Mouse (Mus musculus): ENCODE data around the gene Col1a2. TPM values are rescaled to one million over a fixed set of nuclear protein-coding genes. Genes with fewer than 3 reads are reported as not detected.

The Col1a2 gene
- polyA plus RNA-seq, 1 experiment = 9.0 TPM

- H3K27me3 ChIP-seq (ENCODE audit: control insufficient read depth, insufficient read depth, low read length) = no peaks in the 10 kb centered on the region; the same call in 1 of the 2 replicates
- WGBS = 2% methylated on average over 31 of the region's 31 CpGs
- H3K4me3 ChIP-seq (replicated peaks; ENCODE audit: insufficient read depth, low read depth, low read length) = peak overlapping the region; percentile 7
- peak in 1 of 2 experiments; percentile 4 for DNase-seq
- no peak overlapping the region for H3K27ac ChIP-seq (ENCODE audit: insufficient read depth, low read length)
- TF ChIP-seq CTCF (IDR thresholded peaks at IDR 0.05; ENCODE audit: borderline replicate concordance, insufficient read depth, low read depth, low read length) (no peak), POLR2A (IDR thresholded peaks at IDR 0.05; ENCODE audit: borderline replicate concordance, insufficient read depth, low read length) (no peak)
- H3K4me1 ChIP-seq (ENCODE audit: control insufficient read depth, insufficient read depth, low read length) = no peaks in the 10 kb centered on the region
Observed at GRCm38 (mm10) chr6:4505158-4505997, 764 bp downstream of the Col1a2 start.

- DNase-seq = no peak
- WGBS = 29% methylated on average over 11 of the region's 11 CpGs
- H3K27me3 ChIP-seq (ENCODE audit: control insufficient read depth, insufficient read depth, low read length) = no peaks in the 10 kb centered on the region; the same call in 1 of the 2 replicates
- TF ChIP-seq CTCF (IDR thresholded peaks at IDR 0.05; ENCODE audit: borderline replicate concordance, insufficient read depth, low read depth, low read length) (no peak), POLR2A (IDR thresholded peaks at IDR 0.05; ENCODE audit: borderline replicate concordance, insufficient read depth, low read length) (no peak)
- no peak overlapping the region for H3K4me3 ChIP-seq (replicated peaks; ENCODE audit: insufficient read depth, low read depth, low read length)
- no peaks in the 10 kb centered on the region for H3K4me1 ChIP-seq (ENCODE audit: control insufficient read depth, insufficient read depth, low read length)
- no peak overlapping the region for H3K27ac ChIP-seq (ENCODE audit: insufficient read depth, low read length)
Observed at GRCm38 (mm10) chr6:4506106-4506505, 1.5 kb downstream of the Col1a2 start.

GRCm38 (mm10) chr6:4506791-4507190 lies 2.2 kb downstream of the Col1a2 start:
- H3K27me3 ChIP-seq (ENCODE audit: control insufficient read depth, insufficient read depth, low read length) = no peaks in the 10 kb centered on the region; the same call in 1 of the 2 replicates
- H3K4me1 ChIP-seq (ENCODE audit: control insufficient read depth, insufficient read depth, low read length) = no peaks in the 10 kb centered on the region
- 82% methylated on average over 5 of the region's 5 CpGs for WGBS
- DNase-seq = no peak
- no peak overlapping the region for H3K4me3 ChIP-seq (replicated peaks; ENCODE audit: insufficient read depth, low read depth, low read length)
- H3K27ac ChIP-seq (ENCODE audit: insufficient read depth, low read length) = no peak overlapping the region
- no peak for TF ChIP-seq CTCF (IDR thresholded peaks at IDR 0.05; ENCODE audit: borderline replicate concordance, insufficient read depth, low read depth, low read length)
- no peak for TF ChIP-seq POLR2A (IDR thresholded peaks at IDR 0.05; ENCODE audit: borderline replicate concordance, insufficient read depth, low read length)

- no peak for DNase-seq
- Histone ChIP-seq H3K27me3 (ENCODE audit: control insufficient read depth, insufficient read depth, low read length) (no peaks in the 10 kb centered on the region; the same call in 1 of the 2 replicates), H3K4me3 (replicated peaks; ENCODE audit: insufficient read depth, low read depth, low read length) (no peak overlapping the region), H3K4me1 (ENCODE audit: control insufficient read depth, insufficient read depth, low read length) (no peaks in the 10 kb centered on the region), H3K27ac (ENCODE audit: insufficient read depth, low read length) (no peak overlapping the region)
- no peak for TF ChIP-seq CTCF (IDR thresholded peaks at IDR 0.05; ENCODE audit: borderline replicate concordance, insufficient read depth, low read depth, low read length)
- no peak for TF ChIP-seq POLR2A (IDR thresholded peaks at IDR 0.05; ENCODE audit: borderline replicate concordance, insufficient read depth, low read length)
- WGBS = 98% methylated on average over 1 of the region's 1 CpGs
Observed at GRCm38 (mm10) chr6:4507323-4507722, 2.7 kb downstream of the Col1a2 start.

GRCm38 (mm10) chr6:4508279-4508678 lies 3.7 kb downstream of the Col1a2 start:
- Histone ChIP-seq H3K27me3 (ENCODE audit: control insufficient read depth, insufficient read depth, low read length) (no peaks in the 10 kb centered on the region; the same call in 1 of the 2 replicates), H3K4me3 (replicated peaks; ENCODE audit: insufficient read depth, low read depth, low read length) (no peak overlapping the region), H3K27ac (ENCODE audit: insufficient read depth, low read length) (no peak overlapping the region), H3K4me1 (ENCODE audit: control insufficient read depth, insufficient read depth, low read length) (no peaks in the 10 kb centered on the region)
- WGBS = 83% methylated on average over 4 of the region's 4 CpGs
- TF ChIP-seq CTCF (IDR thresholded peaks at IDR 0.05; ENCODE audit: borderline replicate concordance, insufficient read depth, low read depth, low read length) (no peak), POLR2A (IDR thresholded peaks at IDR 0.05; ENCODE audit: borderline replicate concordance, insufficient read depth, low read length) (no peak)
- DNase-seq = no peak

- WGBS = 66% methylated on average over 4 of the region's 4 CpGs
- Histone ChIP-seq H3K4me1 (ENCODE audit: control insufficient read depth, insufficient read depth, low read length) (no peaks in the 10 kb centered on the region), H3K27ac (ENCODE audit: insufficient read depth, low read length) (no peak overlapping the region), H3K27me3 (ENCODE audit: control insufficient read depth, insufficient read depth, low read length) (no peaks in the 10 kb centered on the region; the same call in 1 of the 2 replicates), H3K4me3 (replicated peaks; ENCODE audit: insufficient read depth, low read depth, low read length) (no peak overlapping the region)
- DNase-seq = no peak
- no peak for TF ChIP-seq CTCF (IDR thresholded peaks at IDR 0.05; ENCODE audit: borderline replicate concordance, insufficient read depth, low read depth, low read length)
- no peak for TF ChIP-seq POLR2A (IDR thresholded peaks at IDR 0.05; ENCODE audit: borderline replicate concordance, insufficient read depth, low read length)
Observed at GRCm38 (mm10) chr6:4509395-4509794, 4.8 kb downstream of the Col1a2 start.

GRCm38 (mm10) chr6:4514671-4515070 lies 10.1 kb downstream of the Col1a2 start:
- no peak for TF ChIP-seq POLR2A (IDR thresholded peaks at IDR 0.05; ENCODE audit: borderline replicate concordance, insufficient read depth, low read length)
- no peak for TF ChIP-seq CTCF (IDR thresholded peaks at IDR 0.05; ENCODE audit: borderline replicate concordance, insufficient read depth, low read depth, low read length)
- WGBS = 96% methylated on average over 2 of the region's 2 CpGs
- no peaks in the 10 kb centered on the region for H3K4me1 ChIP-seq (ENCODE audit: control insufficient read depth, insufficient read depth, low read length)
- no peaks in the 10 kb centered on the region for H3K27me3 ChIP-seq (ENCODE audit: control insufficient read depth, insufficient read depth, low read length)
- no peak overlapping the region for H3K4me3 ChIP-seq (replicated peaks; ENCODE audit: insufficient read depth, low read depth, low read length)
- no peak for DNase-seq
- no peak overlapping the region for H3K27ac ChIP-seq (ENCODE audit: insufficient read depth, low read length)

- DNase-seq = no peak
- Histone ChIP-seq H3K27ac (ENCODE audit: insufficient read depth, low read length) (no peak overlapping the region), H3K4me1 (ENCODE audit: control insufficient read depth, insufficient read depth, low read length) (no peaks in the 10 kb centered on the region), H3K27me3 (ENCODE audit: control insufficient read depth, insufficient read depth, low read length) (no peaks in the 10 kb centered on the region), H3K4me3 (replicated peaks; ENCODE audit: insufficient read depth, low read depth, low read length) (no peak overlapping the region)
- WGBS = 81% methylated on average over 3 of the region's 3 CpGs
- no peak for TF ChIP-seq POLR2A (IDR thresholded peaks at IDR 0.05; ENCODE audit: borderline replicate concordance, insufficient read depth, low read length)
- TF ChIP-seq CTCF (IDR thresholded peaks at IDR 0.05; ENCODE audit: borderline replicate concordance, insufficient read depth, low read depth, low read length) = no peak
Observed at GRCm38 (mm10) chr6:4521031-4521430, 16.4 kb downstream of the Col1a2 start.
